Mouse (Mus musculus) skeletal muscle tissue, adult 2 months (tissue): Measurements from ENCODE around the gene Zbtb16.

Experiments used
- DNase-seq: peaks from one replicate; pipeline ENCODE4 v3.0.0-alpha.2; 2012; ENCODE audit warnings: low read depth, low spot score

Zbtb16 gene

DNA sequence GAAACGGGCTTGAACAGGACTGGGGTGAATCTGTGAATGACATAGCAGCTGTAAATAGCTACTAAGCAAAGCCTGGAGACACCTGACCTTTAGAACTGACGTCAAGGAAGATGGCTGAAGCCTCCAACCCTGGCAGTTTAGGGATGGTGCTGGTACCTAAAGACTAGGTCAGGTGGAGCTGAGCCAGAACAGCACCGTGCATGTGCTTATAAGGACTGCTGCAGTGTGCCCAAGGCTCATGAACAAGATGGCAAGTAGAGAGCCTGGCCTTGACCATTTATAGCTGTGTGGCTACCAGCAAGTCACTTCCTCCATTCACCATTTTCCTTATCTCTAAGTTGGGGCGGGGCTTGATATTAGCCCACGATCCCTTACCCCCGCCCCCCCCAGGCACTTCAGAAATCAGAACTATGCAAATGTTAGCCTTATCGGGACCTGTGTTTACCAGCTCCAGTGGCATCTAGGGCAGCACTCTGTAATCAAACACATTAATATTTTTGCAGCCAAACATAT is 9.6 kb downstream of the Zbtb16 start:
- peak; percentile 96 for DNase-seq

DNA sequence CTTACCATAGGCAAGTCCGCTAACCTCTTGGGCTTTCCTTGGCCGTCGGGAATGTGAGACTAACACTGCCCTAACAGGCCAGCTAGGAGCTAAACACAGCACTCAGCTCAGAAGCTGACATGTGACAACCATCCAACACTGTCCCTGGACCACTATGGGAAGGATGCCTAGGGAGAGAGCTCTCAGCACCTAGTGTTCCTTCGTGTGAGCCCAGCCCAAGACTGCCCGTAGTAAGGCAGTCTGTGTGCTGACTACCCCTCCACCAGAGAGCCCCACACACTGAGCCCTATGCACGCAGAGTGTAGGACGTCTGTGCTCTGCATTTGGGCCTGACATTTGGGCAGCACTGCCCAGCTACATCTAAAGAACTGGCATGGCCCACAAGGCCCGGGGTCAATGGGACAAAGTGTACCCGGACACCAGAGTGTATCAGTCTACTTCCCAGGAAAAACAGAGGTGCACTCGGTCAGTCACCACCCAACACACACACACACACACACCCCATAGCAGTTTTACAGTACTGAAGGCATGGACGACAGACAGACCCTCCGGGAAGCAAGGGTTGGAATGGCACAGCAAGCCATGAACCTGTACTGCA is 11.4 kb downstream of the Zbtb16 start:
- peak; percentile 87 for DNase-seq

DNA sequence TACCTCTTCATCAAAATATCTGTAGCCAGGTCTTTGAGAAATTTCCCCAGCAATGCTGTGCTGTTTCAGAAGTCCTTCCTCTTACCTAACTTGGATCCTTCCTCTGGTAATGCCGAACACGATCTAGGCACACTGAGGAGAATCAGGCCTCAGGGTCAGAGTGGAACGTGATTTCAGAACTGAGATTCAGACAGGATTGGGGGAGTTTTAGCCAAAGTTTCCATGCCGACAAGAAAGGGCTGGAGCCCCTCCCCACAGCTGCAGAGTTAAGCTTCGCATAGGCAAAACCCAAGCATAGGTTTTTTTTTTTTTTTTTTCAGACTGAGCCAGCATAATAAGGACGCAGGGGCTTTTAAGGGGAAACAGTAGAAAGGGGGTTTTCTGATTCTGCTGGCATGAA is 12.2 kb downstream of the Zbtb16 start:
- DNase-seq = no peak

DNA sequence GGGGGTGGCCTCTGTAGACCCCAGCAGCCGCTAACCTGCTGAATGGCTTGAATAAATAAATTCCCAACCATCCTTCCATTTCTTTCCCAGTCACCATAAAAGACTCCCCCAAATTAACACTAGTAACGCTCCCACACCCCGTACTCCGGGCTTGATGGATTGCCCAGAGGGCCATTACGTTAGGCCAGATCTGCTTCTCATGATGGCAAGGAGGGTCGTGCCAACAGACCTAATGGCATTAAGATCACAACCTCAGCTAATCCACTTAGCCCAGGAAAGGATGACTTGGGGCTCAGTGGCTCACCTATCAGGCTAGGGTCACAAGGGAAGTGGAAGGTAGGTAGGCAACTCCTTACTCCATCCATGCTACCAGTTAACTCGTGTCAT is 12.7 kb downstream of the Zbtb16 start:
- no peak for DNase-seq

DNA sequence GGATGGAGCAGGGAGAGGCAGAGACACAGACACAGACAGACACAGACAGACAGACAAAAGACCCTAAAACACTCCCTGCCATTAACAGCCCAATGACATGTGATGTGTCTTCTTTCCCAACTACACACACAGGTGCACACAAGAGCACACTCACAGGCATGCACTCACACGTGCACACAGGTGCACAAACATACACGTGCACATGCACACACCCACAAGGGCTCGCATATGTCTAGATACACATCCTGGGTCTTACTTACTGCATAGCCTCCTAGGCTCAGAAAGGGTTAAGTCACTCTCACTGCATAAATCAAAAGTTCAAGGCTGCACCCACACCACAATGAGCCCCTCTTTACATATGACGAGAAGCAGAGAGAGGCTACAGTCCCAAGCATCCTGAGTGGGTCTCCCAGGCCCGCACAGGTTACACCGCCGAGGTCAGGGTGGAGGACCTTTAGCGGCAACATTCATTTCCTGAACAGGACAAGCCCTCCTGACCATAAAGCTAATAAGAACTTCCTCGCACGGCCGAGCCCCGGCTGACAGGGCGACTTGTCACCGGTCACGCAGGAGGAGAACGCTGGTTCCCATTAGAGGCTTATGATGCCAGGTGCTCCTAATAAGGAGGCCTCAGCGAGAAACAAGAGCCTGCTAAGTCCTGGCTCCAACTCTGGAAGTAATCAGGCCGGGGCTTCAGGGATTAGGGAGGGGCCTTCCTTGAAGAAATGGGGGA is 13.3 kb downstream of the Zbtb16 start:
- peak; percentile 84 for DNase-seq

DNA sequence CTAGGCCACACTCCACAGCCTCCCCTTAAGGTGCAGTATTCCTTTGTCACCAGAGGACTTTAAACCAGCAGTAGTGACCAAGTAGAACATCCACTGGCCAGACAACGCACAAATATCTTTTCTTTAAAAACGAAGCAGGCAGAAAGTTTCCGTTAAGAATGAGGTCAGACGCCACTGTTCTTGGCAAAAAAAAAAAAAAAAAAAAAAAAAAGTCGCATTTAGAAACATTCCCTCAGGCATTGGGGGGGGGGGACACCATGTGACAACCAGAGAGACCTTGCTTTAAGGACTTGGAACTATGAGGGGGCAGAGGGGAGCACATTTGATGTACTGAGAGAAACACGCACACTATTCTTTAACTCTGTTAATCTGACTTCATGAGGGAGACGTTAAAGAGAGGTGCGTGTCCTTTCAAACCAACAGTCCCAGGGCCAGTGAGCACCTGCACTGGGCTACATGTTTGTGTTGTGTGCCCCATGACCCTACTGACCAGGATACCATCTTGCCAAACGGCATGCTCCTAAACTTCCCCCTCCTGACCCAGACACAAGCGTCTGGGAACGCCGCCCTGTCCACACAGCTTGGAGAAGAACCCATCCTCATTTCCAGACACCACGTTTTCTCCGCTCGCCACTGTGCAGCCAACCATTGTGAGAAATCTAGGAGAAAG is 14.0 kb downstream of the Zbtb16 start:
- no peak for DNase-seq

DNA sequence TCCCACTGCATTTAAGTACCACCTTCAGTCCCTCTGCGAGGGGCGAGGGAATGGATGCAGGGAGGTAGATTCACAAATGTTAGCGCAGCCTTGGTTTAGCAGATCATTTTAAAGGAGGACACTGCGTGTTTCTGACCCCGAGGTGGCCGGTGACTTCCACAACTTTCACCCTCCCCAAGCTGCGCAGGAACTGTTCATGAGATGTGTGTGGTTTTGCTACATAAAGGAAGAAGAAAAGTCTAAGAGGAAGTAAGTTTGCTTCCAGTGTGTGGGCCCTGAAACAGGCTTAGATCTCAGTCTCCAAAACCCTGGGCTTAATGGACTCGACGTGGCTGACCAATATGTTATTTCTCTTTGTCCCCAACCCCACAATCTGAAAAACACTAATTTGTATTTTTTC is 14.6 kb downstream of the Zbtb16 start:
- DNase-seq = no peak

DNA sequence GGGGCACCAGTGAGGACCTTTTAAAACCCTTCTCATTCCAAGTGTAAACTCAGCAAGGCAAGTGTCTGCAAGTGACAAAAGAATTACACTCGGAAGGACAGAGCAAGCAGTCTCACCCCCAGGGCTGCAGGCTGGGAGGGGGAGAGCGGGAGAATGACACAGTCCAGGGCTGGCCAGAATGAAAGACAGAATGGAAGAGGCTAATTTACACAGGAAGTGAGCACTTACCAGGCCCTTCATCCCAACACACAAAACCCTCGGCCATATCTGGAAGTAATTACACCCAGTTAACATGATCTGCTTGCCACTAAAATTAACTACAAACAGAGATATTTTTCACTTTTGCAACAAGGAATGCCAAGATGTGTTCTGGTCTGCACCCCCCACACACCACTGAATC is 15.2 kb downstream of the Zbtb16 start:
- no peak for DNase-seq

DNA sequence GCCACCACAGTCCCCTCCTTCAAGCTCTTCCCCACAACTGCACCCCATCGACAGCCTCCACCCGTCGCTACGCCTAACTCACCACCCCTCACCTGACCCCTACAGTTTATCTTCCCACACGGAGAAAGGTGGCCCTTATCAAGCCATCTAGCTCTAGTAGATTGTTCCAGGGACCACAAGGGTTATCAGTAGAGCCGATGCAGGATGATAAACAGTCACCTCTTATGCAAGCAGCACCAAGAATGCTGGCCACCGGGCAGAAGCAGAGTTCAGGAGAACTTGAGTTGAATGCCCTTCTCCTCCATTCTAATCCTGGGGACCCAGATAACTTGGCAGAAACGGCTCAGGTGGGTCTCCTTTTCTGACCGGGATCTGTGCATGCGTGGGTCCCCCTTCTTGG is 16.3 kb downstream of the Zbtb16 start:
- DNase-seq = no peak

DNA sequence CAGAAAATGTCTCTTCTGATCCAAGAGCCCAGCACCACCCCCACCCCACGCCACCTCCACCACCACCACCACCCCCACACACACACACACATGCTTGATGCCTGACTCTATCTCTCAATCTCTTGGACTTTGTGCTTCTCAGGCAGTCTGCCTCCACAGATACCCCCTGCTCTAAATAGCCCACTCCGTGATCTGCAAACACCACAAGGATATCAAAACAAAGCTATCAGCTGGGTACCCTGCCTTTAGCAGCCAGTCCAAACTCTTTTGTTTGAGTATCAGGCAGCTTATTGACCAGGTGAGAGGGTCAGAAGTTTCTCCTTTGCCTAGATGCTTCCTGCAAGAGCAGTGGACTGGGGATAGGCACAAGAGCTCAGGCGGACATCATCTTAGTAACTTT is 16.9 kb downstream of the Zbtb16 start:
- DNase-seq = no peak

DNA sequence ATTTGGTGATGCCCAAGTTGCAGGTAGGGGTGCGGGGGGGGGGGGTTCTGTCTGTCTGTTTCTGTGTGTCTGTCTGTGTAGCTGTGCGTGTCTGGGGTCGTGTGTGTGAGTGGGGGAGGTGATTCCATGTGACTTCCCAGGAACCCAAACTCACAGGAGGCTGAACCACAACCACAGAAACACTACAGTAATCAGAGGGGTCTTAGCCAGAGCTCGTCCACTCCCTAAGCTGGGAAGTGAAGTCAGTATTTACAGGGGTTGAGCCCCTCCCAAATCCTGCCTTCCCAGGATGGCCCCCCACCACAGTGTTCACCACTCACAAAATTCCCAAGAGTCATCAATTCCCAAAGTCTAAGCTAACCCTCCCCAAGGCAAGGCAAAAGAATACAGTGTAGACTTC is 18.1 kb downstream of the Zbtb16 start:
- DNase-seq = no peak

DNA sequence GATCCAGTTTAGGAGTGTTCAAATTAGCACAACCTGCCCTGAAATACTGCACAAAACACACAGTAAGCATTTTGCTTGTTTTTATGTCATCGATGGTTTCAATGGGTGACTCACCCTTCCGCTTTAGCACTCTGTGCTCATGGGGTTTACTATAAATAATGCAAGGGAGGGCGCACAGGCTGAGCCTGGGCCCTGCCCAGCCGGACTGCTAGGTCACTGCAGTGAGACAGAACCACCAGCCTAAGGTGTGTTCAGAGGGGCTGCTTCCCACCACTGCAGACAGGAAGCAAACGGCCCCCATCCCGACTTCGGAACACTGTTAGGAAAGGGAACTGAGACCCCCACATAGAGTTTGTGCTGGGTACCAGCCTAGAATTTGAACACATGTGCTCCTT is 18.6 kb downstream of the Zbtb16 start:
- DNase-seq = peak; percentile 89

DNA sequence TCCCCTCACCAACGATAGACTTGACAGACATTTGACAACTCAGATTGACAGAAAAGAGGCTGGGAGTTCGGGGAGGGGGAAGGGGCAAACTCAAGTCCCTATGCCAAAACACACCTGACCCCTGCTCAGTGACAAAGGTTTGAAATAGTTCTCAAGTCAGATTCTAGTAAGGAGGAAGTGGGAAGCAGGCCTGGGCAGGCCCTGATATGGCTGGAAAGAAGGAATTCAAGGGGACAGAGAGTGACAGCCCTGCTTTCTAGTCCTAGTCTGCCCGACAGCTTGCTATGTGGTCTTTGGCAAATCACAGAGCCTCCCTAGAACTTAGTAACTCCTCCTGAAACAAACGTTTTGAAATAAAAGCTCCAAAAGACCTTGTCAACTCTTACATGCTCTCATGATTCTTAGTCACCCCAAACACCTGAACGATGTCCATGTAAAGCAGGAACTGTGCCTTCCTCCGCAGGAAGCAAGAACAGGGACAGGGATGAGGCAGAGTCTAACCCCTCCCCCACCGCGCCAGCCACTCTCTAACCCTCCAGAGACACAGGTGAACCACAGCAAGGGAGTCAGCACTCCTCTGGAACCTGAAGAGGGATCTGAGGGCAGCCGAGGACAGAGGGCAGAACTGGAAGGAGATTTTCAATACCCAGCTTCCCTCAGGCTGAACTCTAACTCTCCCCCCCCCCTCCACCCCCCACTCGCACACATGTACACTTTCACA is 19.2 kb downstream of the Zbtb16 start:
- no peak for DNase-seq

DNA sequence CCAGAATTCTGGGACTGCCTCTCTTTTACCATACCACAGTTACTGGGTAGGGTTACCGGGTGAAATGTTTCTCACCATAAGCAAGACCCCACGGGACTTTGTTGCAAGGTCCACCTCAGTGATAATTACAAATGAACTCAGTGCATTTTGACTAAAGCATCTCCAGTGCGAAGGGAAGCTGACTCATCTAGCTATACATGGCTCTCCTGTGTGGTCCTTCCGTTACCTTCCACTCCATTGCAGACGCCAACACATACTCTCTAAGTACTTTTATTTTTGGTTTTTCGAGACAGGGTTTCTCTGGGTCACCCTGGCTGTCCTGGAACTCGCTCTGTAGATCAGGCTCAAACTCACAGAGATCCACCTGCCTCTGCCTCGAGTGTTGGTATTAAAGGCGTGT is 19.9 kb downstream of the Zbtb16 start:
- no peak for DNase-seq

DNA sequence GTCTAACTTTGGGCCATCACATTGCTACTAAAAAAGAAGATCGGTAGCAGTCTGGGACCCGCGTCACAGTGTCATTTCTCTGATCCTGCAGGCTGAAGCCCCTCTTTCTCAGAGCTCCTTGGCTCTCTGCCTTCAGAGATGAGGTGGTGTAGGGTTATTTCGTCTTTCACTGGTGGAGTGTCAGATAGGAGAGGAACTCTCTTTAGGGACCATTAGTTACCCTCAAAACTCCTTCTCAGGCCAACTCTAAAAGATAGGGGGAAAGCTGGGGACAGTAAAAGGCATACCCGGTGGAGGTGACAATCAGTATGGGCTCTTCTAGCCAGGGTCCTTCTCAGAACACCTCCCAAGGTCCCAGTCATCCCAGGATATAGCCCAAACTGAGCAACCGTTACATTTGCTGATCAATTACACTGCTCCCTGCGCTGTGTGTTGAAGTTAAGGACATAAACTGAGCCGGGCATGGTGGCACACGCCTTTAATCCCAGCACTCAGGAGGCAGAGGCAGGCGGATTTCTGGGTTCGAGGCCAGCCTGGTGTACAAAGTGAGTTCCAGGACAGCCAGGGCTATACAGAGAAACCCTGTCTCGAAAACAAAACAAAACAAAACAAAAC is 21.0 kb downstream of the Zbtb16 start:
- DNase-seq = no peak

DNA sequence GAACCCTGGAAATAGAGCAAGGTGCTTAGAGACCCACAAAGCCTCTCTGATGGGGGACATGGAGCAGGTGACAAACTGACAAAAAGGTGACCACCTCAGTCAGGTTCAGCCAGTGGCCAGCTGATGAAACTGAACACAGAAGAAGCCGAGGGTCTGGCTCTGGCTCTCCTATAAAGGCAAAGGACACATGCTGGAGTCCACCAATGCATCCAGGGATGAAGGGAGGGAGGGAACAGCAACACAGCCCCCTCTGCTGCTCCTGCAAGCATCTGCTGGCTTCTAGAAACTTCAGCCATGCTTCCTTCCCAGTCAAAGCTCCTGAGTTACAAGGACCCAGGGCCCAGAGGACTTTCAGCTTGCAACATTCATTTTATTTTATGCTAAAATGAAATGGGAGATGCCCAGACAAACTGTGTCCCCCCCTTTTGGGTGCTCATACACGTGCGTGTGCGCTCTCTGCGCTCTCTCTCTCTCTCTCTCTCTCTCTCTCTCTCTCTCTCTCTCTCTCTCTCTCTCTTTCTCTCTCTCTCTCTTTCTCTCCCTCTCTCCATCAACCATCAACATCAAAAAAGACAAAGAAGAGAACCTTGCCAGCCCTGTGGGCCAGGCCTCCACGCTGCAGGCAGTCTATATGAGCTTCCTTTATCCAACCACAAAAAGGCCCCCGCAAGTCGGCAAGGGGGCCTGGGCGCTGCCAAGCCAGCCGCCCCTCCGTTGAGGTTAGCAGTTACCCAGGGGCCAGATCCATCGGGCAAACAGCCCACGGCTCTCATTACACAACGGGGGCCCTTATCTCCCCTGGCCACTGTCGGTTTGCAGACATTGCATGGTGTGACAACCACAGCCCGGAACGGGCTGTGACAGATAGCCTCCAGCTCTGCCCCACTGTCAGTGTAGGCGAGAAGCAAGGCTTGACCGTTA is 21.8 kb downstream of the Zbtb16 start:
- no peak for DNase-seq

DNA sequence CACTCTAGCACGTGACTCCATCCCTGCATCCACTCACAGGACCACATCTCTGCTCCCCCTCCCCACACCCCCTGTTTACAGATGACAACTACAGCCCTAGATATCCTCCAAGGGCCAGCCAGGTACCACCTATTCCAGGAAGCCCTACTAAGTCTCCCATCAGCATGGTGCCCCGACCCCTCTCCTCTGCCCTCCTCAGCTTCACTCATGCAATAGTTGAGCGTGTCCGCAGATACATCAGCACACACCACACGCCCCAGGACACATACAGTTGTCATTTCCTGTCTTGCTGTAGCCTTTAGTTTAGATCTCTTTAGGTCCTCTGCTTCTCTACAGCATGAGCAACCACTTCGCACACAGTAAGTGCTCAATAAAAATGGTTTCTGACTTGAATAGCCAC is 23.7 kb downstream of the Zbtb16 start:
- DNase-seq = no peak

DNA sequence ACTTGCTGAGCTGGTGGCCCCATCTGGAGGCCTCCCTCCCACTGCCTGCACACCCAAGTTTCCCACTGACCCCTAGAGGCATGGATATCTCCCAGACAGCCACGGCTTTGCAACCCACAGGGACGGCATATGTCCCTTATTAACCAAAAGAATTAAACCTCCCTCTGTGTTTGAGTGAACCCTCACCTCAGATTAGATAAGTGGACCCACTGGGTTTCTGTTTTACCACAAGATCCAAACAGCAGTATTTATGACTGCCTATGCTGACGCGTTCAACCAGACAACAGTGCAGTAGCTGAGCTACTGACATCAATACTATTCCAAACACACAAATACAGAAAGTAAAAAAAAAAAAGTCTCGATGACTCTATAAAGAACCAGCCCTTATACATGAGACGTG is 29.4 kb downstream of the Zbtb16 start:
- DNase-seq = no peak

DNA sequence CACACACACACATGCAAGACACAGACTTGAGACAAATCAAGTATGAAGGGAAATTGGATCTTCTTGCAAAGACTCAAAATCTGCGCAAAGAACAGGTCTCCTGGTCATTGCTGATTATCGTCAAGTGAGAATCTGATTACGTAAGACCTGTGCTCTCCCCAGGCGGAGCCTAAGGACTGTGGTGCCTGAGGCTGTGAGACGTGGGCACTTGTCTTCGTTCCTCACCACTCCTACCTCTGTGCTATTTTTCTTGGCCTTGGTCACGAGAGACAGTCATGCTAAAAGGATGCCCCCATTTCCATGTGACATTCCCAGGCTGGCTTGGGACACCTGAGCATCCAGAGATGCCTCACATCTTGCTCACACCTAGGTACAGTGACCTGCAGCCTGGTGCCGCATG is 30.2 kb downstream of the Zbtb16 start:
- no peak for DNase-seq

DNA sequence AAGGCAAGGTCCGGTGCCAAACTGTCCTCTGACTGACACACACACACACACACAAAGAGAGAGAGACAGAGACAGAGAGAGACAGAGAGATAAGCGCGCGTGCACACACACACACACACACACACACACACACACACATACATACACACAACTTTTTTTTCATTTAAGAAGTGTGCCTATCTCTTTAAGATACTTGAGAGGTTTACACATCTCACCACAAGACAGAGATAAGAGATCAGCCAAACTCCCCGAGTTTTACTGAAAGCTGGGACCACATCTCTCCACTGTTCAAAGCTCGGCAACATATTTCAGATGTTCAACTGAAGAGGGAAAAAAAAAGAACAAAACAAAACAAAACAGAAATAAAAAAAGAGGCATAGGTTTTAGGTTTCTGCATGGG is 31.5 kb downstream of the Zbtb16 start:
- no peak for DNase-seq
